Mouse (Mus musculus) heart, embryonic 11.5 days (tissue): Measurements from ENCODE around the gene Lpin3. TPM values are rescaled to one million over a fixed set of nuclear protein-coding genes. Genes with fewer than 3 reads are reported as not detected.
A peak's percentile ranks its signal among the peaks of the same experiment; 100 is the strongest.

Source experiments
- ATAC-seq: fragments of 200-750 bp; cut with Nextera tagmentation; replicated peaks from 2 replicates; pipeline ENCODE4 v1.8.0; 2017; ENCODE audit warnings: moderate library complexity; ENCODE audit not compliant: insufficient number of reproducible peaks, low FRiP score, low TSS enrichment
- H3K27ac ChIP-seq: fragments of 300-500 bp; sonication (generic); 2 replicates; pipeline ENCODE4 v1.5.1; 2014; ENCODE audit warnings: mild to moderate bottlenecking, low read depth, low read length
- H3K27me3 ChIP-seq: fragments of 300-500 bp; sonication (generic); 2 replicates; pipeline ENCODE4 v1.6.1; 2014; ENCODE audit warnings: mild to moderate bottlenecking, low read length, mixed read lengths; ENCODE audit not compliant: control insufficient read depth, insufficient read depth
- H3K36me3 ChIP-seq: fragments of 300-500 bp; sonication (generic); 2 replicates; pipeline ENCODE4 v1.6.1; 2014; ENCODE audit warnings: mild to moderate bottlenecking, low read length, moderate library complexity, mixed read lengths; ENCODE audit not compliant: control insufficient read depth, insufficient read depth
- H3K4me1 ChIP-seq: fragments of 300-500 bp; sonication (generic); 2 replicates; pipeline ENCODE4 v1.6.1; 2014; ENCODE audit warnings: low read length; ENCODE audit not compliant: control insufficient read depth, insufficient read depth
- H3K4me2 ChIP-seq: fragments of 300-500 bp; sonication (generic); 2 replicates; pipeline ENCODE4 v1.6.1; 2014; ENCODE audit warnings: mild to moderate bottlenecking, moderate library complexity
- H3K4me3 ChIP-seq: fragments of 300-500 bp; sonication (generic); 2 replicates; pipeline ENCODE4 v1.5.1; 2014; ENCODE audit warnings: low read depth, low read length
- H3K9ac ChIP-seq: fragments of 300-500 bp; sonication (generic); 2 replicates; pipeline ENCODE4 v1.6.1; 2014; ENCODE audit warnings: mild to moderate bottlenecking, low read depth, low read length, moderate library complexity
- H3K9me3 ChIP-seq: fragments of 300-500 bp; sonication (generic); replicated peaks from 2 replicates; pipeline ENCODE4 v1.6.1; 2016; ENCODE audit warnings: low read length; ENCODE audit not compliant: control insufficient read depth
- WGBS: fragments of 180-500 bp; shearing (Covaris S2); extraction: QIAGEN DNeasy Blood & Tissue Kit; methylation state at CpG from one replicate; pipeline ENCODE4 v1.1.7; 2014; ENCODE audit not compliant: insufficient replicate concordance; 5-methylcytosine and 5-hydroxymethylcytosine counted together
- polyA plus RNA-seq: library from polyadenylated mRNA; unstranded; fragments of >200 nt; fragmentation: Nextera tagmentation; extraction: Ambion mirVana; gene quantifications from 2 replicates; pipeline ENCODE4 v1.2.1, GENCODE M21; 2014

The Lpin3 gene
- polyA plus RNA-seq, 1 experiment from 2014 or later = 1.1 TPM

- Histone ChIP-seq H3K27me3 (no peaks in the 10 kb centered on the region), H3K9ac (no peak overlapping the region), H3K4me2 (no peak overlapping the region), H3K27ac (no peak overlapping the region), H3K36me3 (no peaks in the 10 kb centered on the region), H3K4me3 (no peak overlapping the region), H3K4me1 (0 out of 2 replicates have a peak, but pooled peaks cover 2% of the 10 kb centered on the region), H3K9me3 (no peaks in the 10 kb centered on the region)
- WGBS = 63% methylated on average over 7 of the region's 7 CpGs
- 0 out of 2 replicates have a peak, but pooled peaks have one; percentile 23 for ATAC-seq
Measured at GRCm38 (mm10) chr2:160901656-160902412, 21.4 kb downstream of the Lpin3 start.

GRCm38 (mm10) chr2:160905301-160905700 lies 24.8 kb downstream of the Lpin3 start:
- Histone ChIP-seq H3K27me3 (peaks cover 30% of the 10 kb centered on the region), H3K4me2 (no peak overlapping the region), H3K27ac (no peak overlapping the region), H3K4me1 (0 out of 2 replicates have a peak, but pooled peaks cover 2% of the 10 kb centered on the region), H3K9me3 (no peaks in the 10 kb centered on the region), H3K9ac (no peak overlapping the region), H3K4me3 (no peak overlapping the region), H3K36me3 (no peaks in the 10 kb centered on the region)
- WGBS = 91% methylated on average over 12 of the region's 12 CpGs
- ATAC-seq = no peak

- no peaks in the 10 kb centered on the region for H3K9me3 ChIP-seq
- no peak for ATAC-seq
- peaks cover 3% of the 10 kb centered on the region; the same call in 1 of the 2 replicates for H3K4me1 ChIP-seq
- no peak overlapping the region for H3K4me3 ChIP-seq
- no peak overlapping the region for H3K4me2 ChIP-seq
- H3K36me3 ChIP-seq = no peaks in the 10 kb centered on the region
- 66% methylated on average over 5 of the region's 5 CpGs for WGBS
- H3K9ac ChIP-seq = no peak overlapping the region
- H3K27ac ChIP-seq = no peak overlapping the region
- peaks cover 38% of the 10 kb centered on the region for H3K27me3 ChIP-seq
Measured at GRCm38 (mm10) chr2:160906101-160906500, 25.6 kb downstream of the Lpin3 start.

DNA sequence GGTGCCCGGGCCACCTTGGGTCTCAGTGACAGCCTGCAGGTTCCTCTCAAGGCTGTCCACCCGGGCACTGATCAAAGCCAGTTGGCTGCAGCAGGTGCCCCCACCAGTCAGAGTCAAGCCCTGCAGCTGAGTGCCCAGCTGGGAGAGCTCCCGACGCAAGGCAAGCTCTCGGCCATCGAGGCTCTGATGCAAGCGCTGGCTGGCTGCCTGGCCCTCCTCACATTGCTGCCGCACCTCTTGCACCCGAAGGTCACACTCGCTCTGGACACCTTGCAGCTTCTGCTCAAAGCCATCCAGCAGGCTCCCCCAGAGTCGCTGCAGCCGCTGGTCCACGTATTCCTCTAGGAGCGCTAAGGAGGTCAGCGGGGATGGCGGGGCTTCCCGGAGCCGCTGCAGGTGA lies 28.1 kb downstream of the Lpin3 start:
- peaks cover 61% of the 10 kb centered on the region for H3K27me3 ChIP-seq
- H3K27ac ChIP-seq = no peak overlapping the region
- H3K9me3 ChIP-seq = no peaks in the 10 kb centered on the region
- no peak overlapping the region for H3K4me2 ChIP-seq
- H3K4me1 ChIP-seq = peaks cover 6% of the 10 kb centered on the region; the same call in 1 of the 2 replicates
- no peak overlapping the region for H3K9ac ChIP-seq
- 50% methylated on average over 18 of the region's 18 CpGs for WGBS
- no peaks in the 10 kb centered on the region for H3K36me3 ChIP-seq
- no peak for ATAC-seq
- no peak overlapping the region for H3K4me3 ChIP-seq

DNA sequence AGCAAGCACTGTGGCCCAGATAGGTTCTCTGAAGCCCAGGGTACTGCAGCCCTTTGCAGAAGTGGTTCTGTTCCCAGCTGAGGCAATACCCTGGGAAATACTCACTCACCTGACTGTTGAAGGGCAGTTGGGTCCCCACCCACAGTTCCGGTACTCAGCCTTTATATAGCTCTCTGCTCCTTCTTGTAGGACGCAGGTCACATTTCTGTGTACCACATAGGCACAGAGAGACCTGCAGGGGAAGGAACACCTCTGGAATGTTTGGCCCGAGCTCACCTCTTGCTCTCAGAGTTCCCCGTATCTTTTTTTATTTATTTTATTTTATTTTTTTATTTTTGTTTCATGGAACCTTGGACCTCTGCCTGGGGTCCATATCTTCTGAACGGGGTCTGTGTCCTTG lies 30.2 kb downstream of the Lpin3 start:
- ATAC-seq = no peak
- Histone ChIP-seq H3K4me1 (peaks cover 6% of the 10 kb centered on the region; the same call in 1 of the 2 replicates), H3K36me3 (no peaks in the 10 kb centered on the region), H3K27ac (no peak overlapping the region), H3K9me3 (no peaks in the 10 kb centered on the region), H3K4me2 (no peak overlapping the region), H3K27me3 (peaks cover 71% of the 10 kb centered on the region), H3K4me3 (no peak overlapping the region), H3K9ac (no peak overlapping the region)
- WGBS = 74% methylated on average over 5 of the region's 5 CpGs

DNA sequence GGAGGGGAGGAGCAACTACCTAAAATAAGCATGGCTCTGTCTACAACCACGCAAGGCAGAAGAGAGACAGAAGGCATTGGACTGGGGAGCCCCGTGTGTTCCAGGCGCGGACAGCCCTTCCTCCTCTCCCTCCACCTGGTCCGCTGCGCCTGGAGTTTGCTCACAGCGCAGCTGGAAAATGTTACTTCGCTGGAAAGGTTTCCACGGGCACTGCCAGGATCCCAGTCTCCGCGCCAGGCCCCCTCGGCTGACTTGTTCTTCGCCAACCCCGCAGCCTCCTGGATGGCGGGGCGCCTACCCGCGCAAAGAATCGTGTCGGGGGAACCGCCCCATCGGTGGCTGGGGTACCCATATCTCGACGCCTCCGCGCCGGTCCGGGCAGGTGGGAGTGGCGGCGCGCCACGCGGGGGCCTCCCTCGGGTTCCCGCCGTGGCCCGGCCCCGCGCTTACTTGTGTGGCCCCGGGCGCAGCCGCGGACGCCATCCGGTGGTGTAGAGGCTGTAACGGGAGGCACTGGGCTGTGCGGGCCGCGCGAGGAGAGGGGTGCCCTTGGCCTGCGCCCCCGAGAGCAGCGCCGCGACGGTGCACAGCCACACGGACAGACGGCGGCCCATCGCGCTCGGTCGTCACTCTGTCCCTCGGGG lies 31.2 kb downstream of the Lpin3 start:
- whole genome bisulfite sequencing = 1% methylated on average over 58 of the region's 64 CpGs
- H3K27me3 ChIP-seq = peaks cover 73% of the 10 kb centered on the region
- no peaks in the 10 kb centered on the region for H3K36me3 ChIP-seq
- peak overlapping the region; percentile 73 for H3K9ac ChIP-seq
- no peaks in the 10 kb centered on the region for H3K9me3 ChIP-seq
- peaks cover 6% of the 10 kb centered on the region; the same call in 1 of the 2 replicates for H3K4me1 ChIP-seq
- peak; percentile 36; the same call in 1 of the 2 replicates for ATAC-seq
- peak overlapping the region; percentile 95 for H3K4me2 ChIP-seq
- H3K27ac ChIP-seq = no peak overlapping the region
- peak overlapping the region; percentile 55 for H3K4me3 ChIP-seq

- WGBS = 1% methylated on average over 44 of the region's 46 CpGs
- H3K4me2 ChIP-seq = peak within 1 kb of the TSS; percentile 95
- H3K36me3 ChIP-seq = no peaks in the 10 kb centered on the region
- no peak within 1 kb of the TSS for H3K27ac ChIP-seq
- H3K9ac ChIP-seq = peak within 1 kb of the TSS; percentile 73
- H3K9me3 ChIP-seq = no peaks in the 10 kb centered on the region
- peaks cover 73% of the 10 kb centered on the region for H3K27me3 ChIP-seq
- H3K4me1 ChIP-seq = peaks cover 6% of the 10 kb centered on the region; the same call in 1 of the 2 replicates
- ATAC-seq = peak; percentile 41; the same call in 1 of the 2 replicates
- peak within 1 kb of the TSS; percentile 55 for H3K4me3 ChIP-seq
Measured at GRCm38 (mm10) chr2:160912231-160912671, 31.8 kb downstream of the Lpin3 start, which contains the start of gene Emilin3. Gene Emilin3 (minus strand): TSS chr2:160912328.

DNA sequence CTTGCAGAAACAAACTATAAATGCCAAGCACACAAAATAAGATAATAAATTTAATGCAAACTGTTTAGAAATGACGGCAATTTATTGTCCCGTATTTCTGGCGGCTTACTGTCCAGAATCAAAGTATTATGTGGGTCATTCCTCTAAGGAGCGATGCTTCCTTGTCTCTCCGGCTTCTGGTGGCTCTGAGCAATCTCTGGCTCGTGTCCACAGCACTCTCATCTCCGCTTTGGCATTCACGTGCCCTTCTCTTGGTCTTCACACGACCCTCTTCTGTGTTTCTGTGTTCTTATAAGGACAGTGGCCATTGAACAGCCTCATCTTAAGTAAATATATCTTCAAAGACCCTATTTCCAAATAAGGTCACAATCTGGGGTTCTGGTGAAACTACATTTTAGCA lies 34.2 kb downstream of the Lpin3 start:
- WGBS = 71% methylated on average over 9 of the region's 9 CpGs
- H3K27me3 ChIP-seq = peaks cover 50% of the 10 kb centered on the region

More for the DNA sequence above, 34.2 kb downstream of the Lpin3 start:
- H3K36me3 ChIP-seq = no peaks in the 10 kb centered on the region
- no peak overlapping the region for H3K4me3 ChIP-seq
- H3K27ac ChIP-seq = no peak overlapping the region
- no peak overlapping the region for H3K4me2 ChIP-seq
- H3K9me3 ChIP-seq = no peaks in the 10 kb centered on the region
- no peak overlapping the region for H3K9ac ChIP-seq
- ATAC-seq = no peak
- peaks cover 6% of the 10 kb centered on the region; the same call in 1 of the 2 replicates for H3K4me1 ChIP-seq
